Mouse (Mus musculus) kidney, adult 8-10 months (tissue): ENCODE results near the gene Gm21983.
A peak's percentile ranks its signal among the peaks of the same experiment; 100 is the strongest.

Experiments
- DNase-seq, 2 experiments: peaks; one replicate each; pipeline ENCODE4 v3.0.0; 2022

Gene Gm21983

GRCm38 (mm10) chr7:27180837-27181695 is at the start of gene Gm21983, which contains the start of gene Mia:
Gene Gm21983, minus strand, starts transcription at chr7:27181086.
Gene Mia, minus strand, starts transcription at chr7:27181157.
- no peak for DNase-seq

DNA sequence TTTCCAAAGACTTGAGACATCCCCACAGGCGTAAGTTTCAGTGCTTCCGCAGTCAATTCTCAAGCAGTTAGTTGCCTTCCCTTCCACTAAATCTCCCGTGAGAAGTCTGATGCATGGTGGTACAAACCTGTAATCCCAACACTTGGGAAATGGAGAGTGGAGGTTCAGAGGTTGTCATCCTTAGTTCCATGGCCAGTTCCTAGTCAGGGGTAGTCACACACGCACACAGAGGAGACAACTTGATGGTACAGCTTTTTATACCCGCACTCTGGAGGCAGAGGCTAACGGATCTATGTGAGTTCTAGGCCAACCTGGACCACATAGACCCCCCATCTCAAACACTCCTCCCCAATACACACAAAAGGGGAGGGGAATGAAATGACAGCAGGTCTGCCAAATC is 48.0 kb upstream of the Gm21983 start:
- DNase-seq, result no peak

DNA sequence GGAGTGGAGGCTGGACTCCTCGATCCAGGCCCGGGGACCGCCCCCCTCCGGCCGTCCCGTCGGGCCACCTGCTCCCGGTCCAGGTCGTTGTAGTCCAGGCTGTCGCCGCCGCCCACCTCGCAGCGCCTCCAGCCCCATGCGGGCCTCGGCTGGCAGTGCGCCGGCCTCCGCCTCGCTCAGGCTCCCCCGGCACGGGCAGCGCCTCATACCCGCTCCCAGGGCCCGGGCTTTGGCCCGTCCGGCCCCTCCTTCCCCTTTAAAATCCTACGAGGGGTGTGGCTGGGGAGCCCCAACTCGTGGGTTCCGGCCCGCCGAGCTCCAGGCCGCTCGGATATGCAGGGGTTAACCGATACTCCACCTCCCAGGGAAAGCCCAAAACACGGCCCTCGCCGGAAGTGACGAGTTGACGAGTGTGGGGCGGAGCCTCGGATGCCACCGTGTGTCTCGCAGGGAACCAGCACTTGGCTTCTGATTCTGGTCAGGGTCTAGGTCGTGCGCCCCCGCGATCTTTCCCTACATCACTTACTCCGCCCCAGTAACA is 47.5 kb upstream of the Gm21983 start, which contains the start of gene Itpkc:
TSS of gene Itpkc (minus strand) at position 381 of the 541 bp plus-strand sequence.
- DNase-seq, result peak; percentile 89 to 91

DNA sequence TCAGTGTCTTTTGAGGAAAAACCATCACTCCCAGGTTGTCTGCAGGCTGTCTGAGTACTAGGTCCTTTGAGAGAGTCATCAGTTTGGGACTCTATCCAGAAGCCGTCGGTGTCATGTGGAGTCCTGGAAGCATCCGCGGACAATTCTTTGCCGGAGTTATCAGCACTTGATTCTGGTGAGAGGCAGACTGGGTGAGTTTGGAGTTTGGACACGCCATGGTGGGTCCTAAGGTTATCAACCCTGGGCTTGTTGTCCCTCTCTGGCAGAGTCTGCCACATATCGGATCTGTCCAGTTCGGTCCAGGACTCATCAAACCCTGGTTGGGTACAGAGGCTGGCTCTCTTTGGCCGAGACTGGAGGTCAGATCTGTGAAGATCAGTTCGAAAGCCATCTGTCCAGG is 46.8 kb upstream of the Gm21983 start:
- DNase-seq, result peak in 1 of 2 experiments; percentile 14

DNA sequence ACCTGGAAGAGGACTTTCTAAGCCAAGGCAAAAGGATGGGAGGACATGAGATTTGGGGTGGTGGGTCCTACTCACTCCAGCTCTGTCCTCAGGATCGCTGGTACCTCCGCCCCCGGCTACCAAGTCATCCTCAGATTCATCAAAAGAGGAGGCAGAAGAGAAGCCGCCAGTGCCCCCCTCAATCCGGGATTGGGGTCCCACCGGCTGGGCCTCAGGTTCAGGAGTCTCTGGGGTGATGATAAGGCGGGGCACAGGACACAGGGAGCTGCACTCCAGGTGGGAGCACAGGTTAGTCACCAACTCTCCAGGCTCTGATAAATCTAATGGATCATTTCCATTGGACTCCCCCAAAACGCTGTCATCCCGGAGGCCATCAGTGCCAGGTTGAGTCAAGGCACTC is 46.4 kb upstream of the Gm21983 start:
- DNase-seq, result no peak

DNA sequence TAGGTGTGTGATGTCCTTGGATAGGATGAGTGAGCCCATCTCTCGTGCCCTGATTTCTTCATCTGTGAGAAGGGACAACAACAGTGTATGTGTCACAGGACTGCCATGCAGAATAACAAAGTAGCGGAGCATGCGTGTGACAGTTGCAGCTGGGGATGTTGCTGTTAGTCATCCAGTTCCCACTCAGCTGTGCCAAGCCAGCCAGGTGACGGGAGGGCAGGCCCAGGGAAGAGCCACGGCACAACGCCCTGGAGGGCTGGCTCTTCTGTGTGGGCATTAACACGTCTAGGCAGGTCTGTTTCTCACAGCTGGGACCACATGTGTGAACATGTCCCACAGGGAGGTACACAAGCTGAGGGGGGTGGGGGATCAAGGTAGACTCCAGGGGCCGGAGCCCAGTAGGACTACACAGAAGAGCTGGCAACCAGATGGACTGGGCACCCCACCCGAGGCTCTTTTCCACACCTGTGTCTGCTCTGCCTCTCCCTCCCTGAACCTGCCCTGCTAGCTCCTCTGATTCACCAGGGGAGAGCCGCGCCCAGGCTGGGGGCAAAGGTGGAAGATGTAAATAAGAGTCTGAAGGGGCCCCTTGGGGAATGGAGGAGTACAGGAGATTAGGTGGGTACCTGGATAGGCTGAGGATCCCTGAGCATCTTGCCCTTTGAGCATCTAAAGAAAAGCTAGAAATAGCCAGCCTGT is 44.1 kb upstream of the Gm21983 start:
- DNase-seq, result no peak

DNA sequence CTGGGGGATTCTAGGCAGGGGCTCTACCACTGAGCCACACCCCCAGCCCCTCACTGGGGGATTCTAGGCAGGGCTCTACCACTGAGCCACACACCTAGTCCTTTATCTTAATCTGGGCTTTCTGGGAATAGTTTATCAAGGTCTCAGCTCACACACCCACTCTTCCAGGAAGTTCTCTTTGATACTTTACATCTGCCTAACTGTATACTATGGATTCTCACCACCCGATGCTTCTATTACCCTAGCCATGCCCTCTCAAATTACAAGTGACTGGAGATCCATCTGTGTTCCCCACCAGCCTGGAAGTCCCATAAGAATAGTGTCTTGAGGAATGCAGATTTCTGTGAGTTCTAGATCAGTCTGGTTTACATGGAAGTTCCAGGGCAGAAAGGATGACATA is 41.7 kb upstream of the Gm21983 start:
- no peak for DNase-seq

DNA sequence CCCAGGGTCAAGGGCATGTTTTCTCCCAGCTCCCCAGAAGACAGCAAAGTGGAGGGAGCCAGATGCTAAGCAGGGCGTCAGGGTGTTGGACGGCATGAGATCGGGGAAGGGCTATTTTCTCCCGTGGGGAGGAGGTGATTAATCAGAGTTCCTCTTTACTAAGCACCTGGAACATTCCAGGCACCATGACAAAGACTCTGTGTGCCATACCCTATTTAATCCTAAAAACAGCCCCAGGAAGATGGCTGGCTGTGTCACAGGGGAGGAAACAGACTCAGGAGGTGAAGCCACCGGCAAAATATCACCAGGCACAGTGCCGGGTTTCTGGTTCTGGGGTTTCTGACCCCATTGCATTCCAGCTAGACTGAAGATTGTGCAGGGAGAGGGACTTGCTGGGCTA is 41.1 kb upstream of the Gm21983 start:
- no peak for DNase-seq

- no peak for DNase-seq
Observed at GRCm38 (mm10) chr7:27219937-27220336, 39.1 kb upstream of the Gm21983 start.

DNA sequence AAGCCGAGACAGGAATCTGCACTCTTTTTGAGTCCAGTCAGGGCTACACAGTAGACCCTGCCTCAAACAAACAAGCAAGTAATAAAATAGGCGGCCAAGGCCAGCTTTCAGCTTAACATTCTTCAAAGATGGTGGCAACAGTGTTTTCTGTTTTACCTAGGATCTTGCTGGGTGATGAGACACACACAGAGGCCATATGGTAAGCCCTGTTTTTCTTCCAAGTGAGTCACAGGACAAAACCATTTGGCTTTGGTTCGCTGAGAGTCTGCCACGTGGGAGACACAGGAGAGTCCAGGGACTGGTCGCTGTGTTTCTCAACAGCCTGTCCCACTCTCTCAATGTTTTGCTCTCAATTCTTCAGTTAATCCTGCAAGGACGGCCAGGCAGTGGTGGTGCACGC is 37.7 kb upstream of the Gm21983 start:
- no peak for DNase-seq

GRCm38 (mm10) chr7:27212626-27213025 is 31.7 kb upstream of the Gm21983 start:
- no peak for DNase-seq

- peak; percentile 34 to 47 for DNase-seq
Observed at GRCm38 (mm10) chr7:27203730-27204449, 23.0 kb upstream of the Gm21983 start.

GRCm38 (mm10) chr7:27198779-27199178 is 17.9 kb upstream of the Gm21983 start:
- no peak for DNase-seq

- no peak for DNase-seq
Observed at GRCm38 (mm10) chr7:27198355-27198754, 17.5 kb upstream of the Gm21983 start.

- no peak for DNase-seq
Observed at GRCm38 (mm10) chr7:27197634-27198033, 16.7 kb upstream of the Gm21983 start.

GRCm38 (mm10) chr7:27197136-27197535 is 16.2 kb upstream of the Gm21983 start:
- DNase-seq, result no peak

GRCm38 (mm10) chr7:27195681-27196611 is 15.1 kb upstream of the Gm21983 start, which contains the start of the genes BC024978 and Snrpa:
Gene BC024978, plus strand, starts transcription at chr7:27195781.
Gene Snrpa, minus strand, starts transcription at chr7:27196271.
- peak; percentile 99 to 100 for DNase-seq

DNA sequence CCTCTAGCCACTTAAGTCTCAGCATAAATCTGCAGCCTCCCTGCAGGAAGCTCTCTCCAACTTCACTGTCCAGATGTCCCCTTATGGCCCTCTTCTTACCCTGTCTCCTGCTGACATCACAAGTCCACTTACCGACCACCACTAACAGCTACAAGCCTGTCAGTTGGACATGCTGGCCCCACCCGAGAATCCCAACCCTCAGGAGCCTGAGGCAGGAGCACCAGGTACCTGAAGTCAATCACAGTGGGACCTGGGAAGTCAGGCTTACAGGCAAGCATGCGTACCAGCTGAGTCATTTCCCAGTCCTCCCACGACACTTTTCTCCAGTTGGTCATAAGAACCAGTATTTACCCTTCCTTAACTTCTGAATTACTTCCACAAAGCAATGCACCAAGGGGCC is 12.8 kb upstream of the Gm21983 start:
- no peak for DNase-seq

GRCm38 (mm10) chr7:27192434-27192833 is 11.5 kb upstream of the Gm21983 start:
- no peak for DNase-seq

GRCm38 (mm10) chr7:27189271-27189931 is 8.5 kb upstream of the Gm21983 start:
- DNase-seq, result no peak

- DNase-seq, result peak; percentile 21 to 43
Observed at GRCm38 (mm10) chr7:27185986-27186385, 5.1 kb upstream of the Gm21983 start.
